Mouse (Mus musculus) heart, embryonic 11.5 days (tissue): Measurements from ENCODE around the gene Marc2. TPM values are rescaled to one million over a fixed set of nuclear protein-coding genes. Genes with fewer than 3 reads are reported as not detected.
A peak's percentile ranks its signal among the peaks of the same experiment; 100 is the strongest.

Source experiments
- ATAC-seq: fragments of 200-750 bp; cut with Nextera tagmentation; replicated peaks from 2 replicates; pipeline ENCODE4 v1.8.0; 2017; ENCODE audit warnings: moderate library complexity; ENCODE audit not compliant: insufficient number of reproducible peaks, low FRiP score, low TSS enrichment
- H3K27ac ChIP-seq: fragments of 300-500 bp; sonication (generic); 2 replicates; pipeline ENCODE4 v1.5.1; 2014; ENCODE audit warnings: mild to moderate bottlenecking, low read depth, low read length
- H3K27me3 ChIP-seq: fragments of 300-500 bp; sonication (generic); 2 replicates; pipeline ENCODE4 v1.6.1; 2014; ENCODE audit warnings: mild to moderate bottlenecking, low read length, mixed read lengths; ENCODE audit not compliant: control insufficient read depth, insufficient read depth
- H3K36me3 ChIP-seq: fragments of 300-500 bp; sonication (generic); 2 replicates; pipeline ENCODE4 v1.6.1; 2014; ENCODE audit warnings: mild to moderate bottlenecking, low read length, moderate library complexity, mixed read lengths; ENCODE audit not compliant: control insufficient read depth, insufficient read depth
- H3K4me1 ChIP-seq: fragments of 300-500 bp; sonication (generic); 2 replicates; pipeline ENCODE4 v1.6.1; 2014; ENCODE audit warnings: low read length; ENCODE audit not compliant: control insufficient read depth, insufficient read depth
- H3K4me2 ChIP-seq: fragments of 300-500 bp; sonication (generic); 2 replicates; pipeline ENCODE4 v1.6.1; 2014; ENCODE audit warnings: mild to moderate bottlenecking, moderate library complexity
- H3K4me3 ChIP-seq: fragments of 300-500 bp; sonication (generic); 2 replicates; pipeline ENCODE4 v1.5.1; 2014; ENCODE audit warnings: low read depth, low read length
- H3K9ac ChIP-seq: fragments of 300-500 bp; sonication (generic); 2 replicates; pipeline ENCODE4 v1.6.1; 2014; ENCODE audit warnings: mild to moderate bottlenecking, low read depth, low read length, moderate library complexity
- H3K9me3 ChIP-seq: fragments of 300-500 bp; sonication (generic); replicated peaks from 2 replicates; pipeline ENCODE4 v1.6.1; 2016; ENCODE audit warnings: low read length; ENCODE audit not compliant: control insufficient read depth
- WGBS: fragments of 180-500 bp; shearing (Covaris S2); extraction: QIAGEN DNeasy Blood & Tissue Kit; methylation state at CpG from one replicate; pipeline ENCODE4 v1.1.7; 2014; ENCODE audit not compliant: insufficient replicate concordance; 5-methylcytosine and 5-hydroxymethylcytosine counted together
- polyA plus RNA-seq: library from polyadenylated mRNA; unstranded; fragments of >200 nt; fragmentation: Nextera tagmentation; extraction: Ambion mirVana; gene quantifications from 2 replicates; pipeline ENCODE4 v1.2.1, GENCODE M21; 2014

Marc2 gene
- polyA plus RNA-seq = 97.0 and 104 TPM in 2 replicates

DNA sequence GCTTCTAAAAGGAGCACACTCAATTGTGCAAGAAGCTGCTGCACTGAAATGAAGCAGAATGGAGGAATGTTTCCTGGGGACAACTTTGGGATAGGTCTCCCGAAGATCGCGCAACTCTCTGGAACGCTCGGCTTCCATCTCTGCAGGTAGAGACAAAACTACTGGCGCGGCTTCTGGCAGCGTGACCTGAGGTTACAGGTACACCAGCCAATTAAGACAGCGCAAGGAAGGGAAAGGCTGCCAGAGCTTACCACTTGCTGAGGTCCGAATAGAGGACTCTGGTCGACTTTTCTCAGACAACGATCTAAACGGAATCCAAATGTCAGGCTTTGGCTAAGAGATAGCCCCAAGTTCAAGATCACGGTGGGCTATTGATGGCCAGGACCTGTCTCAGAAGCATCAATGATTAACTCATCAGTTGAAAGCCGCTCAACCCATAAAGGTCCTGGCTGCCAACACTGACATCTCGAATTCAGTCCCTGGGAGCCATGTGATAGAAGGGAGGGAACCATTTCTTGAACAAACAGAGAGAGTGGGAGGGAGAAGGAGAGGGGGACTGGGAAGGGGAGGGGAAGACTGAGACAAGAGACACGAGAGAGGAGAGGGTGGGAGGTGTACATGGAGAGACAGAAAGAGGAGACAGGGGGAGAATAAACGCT lies at the start of gene Marc2:
Gene Marc2 (minus strand): TSS at position 360 of the 659 bp plus-strand sequence.
- Histone ChIP-seq H3K4me3 (peak within 1 kb of the TSS; percentile 87), H3K4me1 (peaks cover 13% of the 10 kb centered on the region), H3K4me2 (peak within 1 kb of the TSS; percentile 89), H3K9me3 (no peaks in the 10 kb centered on the region), H3K27ac (peak within 1 kb of the TSS; percentile 82), H3K9ac (peak within 1 kb of the TSS; percentile 93), H3K27me3 (peaks cover 17% of the 10 kb centered on the region; the same call in 1 of the 2 replicates), H3K36me3 (no peaks in the 10 kb centered on the region)
- WGBS = 6% methylated on average over 18 of the region's 18 CpGs
- no peak for ATAC-seq

- Histone ChIP-seq H3K4me3 (no peak overlapping the region), H3K9ac (no peak overlapping the region), H3K36me3 (no peaks in the 10 kb centered on the region), H3K4me2 (no peak overlapping the region), H3K4me1 (no peaks in the 10 kb centered on the region), H3K9me3 (no peaks in the 10 kb centered on the region), H3K27ac (no peak overlapping the region), H3K27me3 (no peaks in the 10 kb centered on the region)
- 78% methylated on average over 3 of the region's 3 CpGs for WGBS
- ATAC-seq = no peak
Observed at GRCm38 (mm10) chr1:184891998-184892397, 45.7 kb upstream of the Marc2 start.

- 80% methylated on average over 6 of the region's 6 CpGs for WGBS
- no peak for ATAC-seq
- Histone ChIP-seq H3K9me3 (no peaks in the 10 kb centered on the region), H3K36me3 (no peaks in the 10 kb centered on the region), H3K4me1 (no peaks in the 10 kb centered on the region), H3K27me3 (no peaks in the 10 kb centered on the region), H3K9ac (no peak overlapping the region), H3K27ac (no peak overlapping the region), H3K4me2 (no peak overlapping the region), H3K4me3 (no peak overlapping the region)
Observed at GRCm38 (mm10) chr1:184889454-184889853, 43.2 kb upstream of the Marc2 start.

GRCm38 (mm10) chr1:184886160-184886559 lies 39.9 kb upstream of the Marc2 start:
- WGBS = 91% methylated on average over 1 of the region's 1 CpGs
- Histone ChIP-seq H3K27me3 (peaks cover 28% of the 10 kb centered on the region), H3K9ac (no peak overlapping the region), H3K4me2 (no peak overlapping the region), H3K36me3 (no peaks in the 10 kb centered on the region), H3K4me3 (no peak overlapping the region), H3K9me3 (no peaks in the 10 kb centered on the region), H3K4me1 (0 out of 2 replicates have a peak, but pooled peaks cover 3% of the 10 kb centered on the region), H3K27ac (no peak overlapping the region)
- no peak for ATAC-seq

- Histone ChIP-seq H3K27me3 (peaks cover 32% of the 10 kb centered on the region), H3K27ac (no peak within 1 kb of the TSS)
- 3% methylated on average over 77 of the region's 77 CpGs for WGBS
Observed at GRCm38 (mm10) chr1:184882281-184883268, 36.3 kb upstream of the Marc2 start, which contains the start of gene C130074G19Rik. TSS of gene C130074G19Rik (minus strand) at chr1:184883218.

GRCm38 (mm10) chr1:184881861-184882260 lies 35.6 kb upstream of the Marc2 start:
- Histone ChIP-seq H3K4me3 (peak overlapping the region; percentile 51), H3K27ac (no peak overlapping the region), H3K4me2 (peak overlapping the region; percentile 93), H3K27me3 (peaks cover 32% of the 10 kb centered on the region), H3K9ac (no peak overlapping the region; the same call in 1 of the 2 replicates), H3K9me3 (no peaks in the 10 kb centered on the region), H3K36me3 (no peaks in the 10 kb centered on the region), H3K4me1 (0 out of 2 replicates have a peak, but pooled peaks cover 6% of the 10 kb centered on the region)
- no peak for ATAC-seq
- 47% methylated on average over 7 of the region's 7 CpGs for WGBS

More at GRCm38 (mm10) chr1:184882281-184883268, 36.3 kb upstream of the Marc2 start, which contains the start of gene C130074G19Rik:
- H3K4me1 ChIP-seq = 0 out of 2 replicates have a peak, but pooled peaks cover 6% of the 10 kb centered on the region
- H3K4me2 ChIP-seq = peak within 1 kb of the TSS; percentile 93
- H3K9me3 ChIP-seq = no peaks in the 10 kb centered on the region
- no peaks in the 10 kb centered on the region for H3K36me3 ChIP-seq
- peak; percentile 73 for ATAC-seq
- H3K9ac ChIP-seq = peak within 1 kb of the TSS; percentile 67
- peak within 1 kb of the TSS; percentile 51 for H3K4me3 ChIP-seq

- Histone ChIP-seq H3K9me3 (no peaks in the 10 kb centered on the region), H3K27me3 (peaks cover 32% of the 10 kb centered on the region), H3K27ac (no peak overlapping the region), H3K4me3 (no peak overlapping the region), H3K9ac (no peak overlapping the region), H3K36me3 (no peaks in the 10 kb centered on the region), H3K4me2 (peak overlapping the region; percentile 93; the same call in 1 of the 2 replicates), H3K4me1 (0 out of 2 replicates have a peak, but pooled peaks cover 6% of the 10 kb centered on the region)
- no peak for ATAC-seq
- WGBS = 75% methylated on average over 5 of the region's 5 CpGs
Observed at GRCm38 (mm10) chr1:184881211-184881610, 35.0 kb upstream of the Marc2 start.

- no peaks in the 10 kb centered on the region for H3K9me3 ChIP-seq
- H3K4me3 ChIP-seq = no peak overlapping the region
- no peaks in the 10 kb centered on the region for H3K36me3 ChIP-seq
- 0 out of 2 replicates have a peak, but pooled peaks cover 6% of the 10 kb centered on the region for H3K4me1 ChIP-seq
- 70% methylated on average over 6 of the region's 6 CpGs for WGBS
- ATAC-seq = no peak
- H3K9ac ChIP-seq = no peak overlapping the region
- H3K27me3 ChIP-seq = peaks cover 30% of the 10 kb centered on the region
- no peak overlapping the region for H3K27ac ChIP-seq
- H3K4me2 ChIP-seq = no peak overlapping the region
Observed at GRCm38 (mm10) chr1:184878860-184879259, 32.6 kb upstream of the Marc2 start.
